Mouse (Mus musculus): Measurements from ENCODE around the gene Cdc42ep2. TPM values are rescaled to one million over a fixed set of nuclear protein-coding genes. Genes with fewer than 3 reads are reported as not detected.

Cdc42ep2 gene
- total and polyA plus RNA-seq, 3 experiments: 0.13 to 0.25 (median 0.20) TPM

- Histone ChIP-seq H3K79me2 (replicated peaks; ENCODE audit: control insufficient read depth, extremely low read depth, insufficient read depth, poor library complexity, severe bottlenecking) (no peaks in the 10 kb centered on the region), H3K4me3 (replicated peaks in 1 of 3; ENCODE audit: low read depth in 2 of 3, low read length in 2 of 3, poor library complexity in 1 of 3) (no peak overlapping the region), H3K4me2 (ENCODE audit: insufficient read depth, low read depth, poor library complexity, severe bottlenecking) (no peak overlapping the region), H3K27me3 (replicated peaks) (no peaks in the 10 kb centered on the region), H3K9ac (ENCODE audit: insufficient read depth, low read depth) (no peak overlapping the region), H3K36me3 (replicated peaks in 1 of 2; ENCODE audit: control insufficient read depth in 1 of 2, insufficient read depth in 1 of 2, low read length in 1 of 2) (peaks cover 37 to 56% of the 10 kb centered on the region in 2 experiments), H3K27ac (ENCODE audit: insufficient read depth, low read depth) (no peak overlapping the region), H3K9me3 (replicated peaks; ENCODE audit: low read length) (no peaks in the 10 kb centered on the region), H3K4me1 (ENCODE audit: control insufficient read depth in 1 of 2, insufficient read depth in 2 of 2) (no peaks in the 10 kb centered on the region)
- dilution Hi-C loops (cut with MboI; ENCODE audit: extremely low pct_ligation_motif_present, extremely low pct_unique_long_range_greater_than_20kb, low sequenced_read_pairs): no loop called here
- TF ChIP-seq ZMIZ1 (IDR thresholded peaks at IDR 0.05; ENCODE audit: low read depth, low read length) (no peak), ZNF384 (IDR thresholded peaks at IDR 0.05; ENCODE audit: low read depth, low read length) (no peak), MAFK (IDR thresholded peaks at IDR 0.05; ENCODE audit: insufficient replicate concordance, low read length) (no peak), KAT2A (IDR thresholded peaks at IDR 0.05; ENCODE audit: insufficient replicate concordance, low read length) (no peak), MAZ (IDR thresholded peaks at IDR 0.05; ENCODE audit: low read depth, low read length) (no peak), POLR2AphosphoS2 (IDR thresholded peaks at IDR 0.05; ENCODE audit: low read depth, low read length) (no peak), MAX (IDR thresholded peaks at IDR 0.05; ENCODE audit: low read length) (no peak), ZC3H11A (IDR thresholded peaks at IDR 0.05; ENCODE audit: low read depth, low read length) (no peak), EP300 (IDR thresholded peaks at IDR 0.05; ENCODE audit: low read length) (no peak), SIN3A (IDR thresholded peaks at IDR 0.05; ENCODE audit: low read length) (no peak), TCF12 (IDR thresholded peaks at IDR 0.05; ENCODE audit: low read depth, low read length) (no peak), BHLHE40 (IDR thresholded peaks at IDR 0.05; ENCODE audit: low read depth, low read length) (no peak), NRF1 (IDR thresholded peaks at IDR 0.05; ENCODE audit: low read depth, low read length) (no peak), RAD21 (IDR thresholded peaks at IDR 0.05; ENCODE audit: low read depth, low read length) (no peak), E2F4 (IDR thresholded peaks at IDR 0.05; ENCODE audit: insufficient replicate concordance, low read depth, low read length) (no peak), IRF4 (IDR thresholded peaks at IDR 0.05; ENCODE audit: low read depth, low read length) (no peak), JUND (conservative IDR thresholded peaks at IDR 0.05; ENCODE audit: low read depth, low read length) (no peak)
- DNase-seq (ENCODE audit: extremely low read depth): no peak
- in situ Hi-C loops (cut with MboI; ENCODE audit: low pct_ligation_motif_present, low pct_unique_long_range_greater_than_20kb, low sequenced_read_pairs): no loop called here
Observed at GRCm38 (mm10) chr19:5937836-5938406, 13.3 kb upstream of the Cdc42ep2 start.

- no peaks in the 10 kb centered on the region for H3K4me1 ChIP-seq (ENCODE audit: control insufficient read depth in 1 of 2, insufficient read depth in 2 of 2)
- no peak overlapping the region for H3K9ac ChIP-seq (ENCODE audit: insufficient read depth, low read depth)
- in situ Hi-C loops (cut with MboI; ENCODE audit: low pct_ligation_motif_present, low pct_unique_long_range_greater_than_20kb, low sequenced_read_pairs): no loop called here
- peaks cover 31 to 49% of the 10 kb centered on the region in 2 experiments for H3K36me3 ChIP-seq (replicated peaks in 1 of 2; ENCODE audit: control insufficient read depth in 1 of 2, insufficient read depth in 1 of 2, low read length in 1 of 2)
- H3K27ac ChIP-seq (ENCODE audit: insufficient read depth, low read depth): no peak overlapping the region
- no peak for DNase-seq (ENCODE audit: extremely low read depth)
- TF ChIP-seq CHD1 (IDR thresholded peaks at IDR 0.05; ENCODE audit: low read depth, low read length) (no peak), TBP (conservative IDR thresholded peaks at IDR 0.05; ENCODE audit: low read depth, low read length) (no peak), JUND (conservative IDR thresholded peaks at IDR 0.05; ENCODE audit: low read depth, low read length) (no peak), JUN (IDR thresholded peaks at IDR 0.05; ENCODE audit: insufficient read depth, low read depth, low read length) (no peak)
- no peak overlapping the region for H3K4me2 ChIP-seq (ENCODE audit: insufficient read depth, low read depth, poor library complexity, severe bottlenecking)
- no peak overlapping the region for H3K4me3 ChIP-seq (replicated peaks in 1 of 3; ENCODE audit: low read depth in 2 of 3, low read length in 2 of 3, poor library complexity in 1 of 3)
- no peaks in the 10 kb centered on the region for H3K27me3 ChIP-seq (replicated peaks)
- no peaks in the 10 kb centered on the region for H3K79me2 ChIP-seq (replicated peaks; ENCODE audit: control insufficient read depth, extremely low read depth, insufficient read depth, poor library complexity, severe bottlenecking)
- no peaks in the 10 kb centered on the region for H3K9me3 ChIP-seq (replicated peaks; ENCODE audit: low read length)
- dilution Hi-C loops (cut with MboI; ENCODE audit: extremely low pct_ligation_motif_present, extremely low pct_unique_long_range_greater_than_20kb, low sequenced_read_pairs): no loop called here
Observed at GRCm38 (mm10) chr19:5937095-5937835, 12.6 kb upstream of the Cdc42ep2 start.
